Comparison of ENCODE assay signal across 9 mouse cellular contexts in genomic region chr7:130545893-130546292, GRCm38 (mm10). TPM values are rescaled to one million over a fixed set of nuclear protein-coding genes. Genes with fewer than 3 reads are reported as not detected.
A peak's percentile ranks its signal among the peaks of the same experiment; 100 is the strongest.
DNase-seq lines count a peak whose midpoint lies in the region; ATAC-seq and TF ChIP-seq lines count a peak whose summit lies in the region.
"Had no signal": no experiment of that assay in that cellular context is flagged by ENCODE, and none has a peak within 500 bp of the region (broad histone marks: within the 10 kb centered on the region; RNA-seq: fewer than 3 reads in every experiment).

No protein-coding gene starts in this region.

- no peak for ATAC-seq in forebrain, embryonic 13.5 days
- ATAC-seq in liver, embryonic 13.5 days (ENCODE audit: low read depth): no peak

- H3K36me3 ChIP-seq in forebrain, embryonic 13.5 days (ENCODE audit: poor library complexity, severe bottlenecking): peaks cover 39% of the 10 kb centered on the region
- H3K36me3 ChIP-seq in liver, embryonic 13.5 days: peaks cover 43% of the 10 kb centered on the region

- H3K9me3 ChIP-seq in forebrain, embryonic 13.5 days (replicated peaks): no peaks in the 10 kb centered on the region
- no peaks in the 10 kb centered on the region for H3K9me3 ChIP-seq in liver, embryonic 13.5 days (replicated peaks)

- H3K27ac ChIP-seq in gastrocnemius, adult 2 months: peak overlapping the region; percentile 99
- H3K27ac ChIP-seq in forebrain, embryonic 13.5 days: peak overlapping the region; percentile 98
- peak overlapping the region; percentile 99 for H3K27ac ChIP-seq in liver, embryonic 13.5 days

- no peak for DNase-seq in gastrocnemius, adult 2 months
- DNase-seq in gastrocnemius, postnatal 14 days: no peak
- peak; percentile 10 for DNase-seq in 416B (ENCODE audit: low read depth)
- DNase-seq in liver, embryonic 13.5 days: no peak
- no peak for DNase-seq in frontal cortex, postnatal 25 days (ENCODE audit: low spot score in 2 of 2)
- no peak for DNase-seq in adrenal gland, postnatal 14 days
- DNase-seq in gastrocnemius, postnatal 10 days: no peak
- DNase-seq: lung, postnatal 14 days had no signal

- intact Hi-C loops in gastrocnemius, adult 2 months (cut with DNase I): no loop called here
- intact Hi-C loops in gastrocnemius, postnatal 14 days (cut with DNase I; ENCODE audit: low total_unique reads): no loop called here

- peak overlapping the region; percentile 83 for H3K4me2 ChIP-seq in forebrain, embryonic 13.5 days
- peak overlapping the region; percentile 80 for H3K4me2 ChIP-seq in liver, embryonic 13.5 days

- no peaks in the 10 kb centered on the region for H3K27me3 ChIP-seq in forebrain, embryonic 13.5 days
- no peaks in the 10 kb centered on the region; the same call in 1 of the 2 replicates for H3K27me3 ChIP-seq in liver, embryonic 13.5 days

- peaks cover 21% of the 10 kb centered on the region for H3K4me1 ChIP-seq in forebrain, embryonic 13.5 days
- peaks cover 27% of the 10 kb centered on the region for H3K4me1 ChIP-seq in liver, embryonic 13.5 days (replicated peaks)

- peak overlapping the region; percentile 94 for H3K4me3 ChIP-seq in gastrocnemius, adult 2 months
- peak overlapping the region; percentile 91 for H3K4me3 ChIP-seq in forebrain, embryonic 13.5 days
- peak overlapping the region; percentile 93 for H3K4me3 ChIP-seq in liver, embryonic 13.5 days (replicated peaks)

- no peak for TF ChIP-seq CTCF in gastrocnemius, adult 2 months (IDR thresholded peaks at IDR 0.05)

- 54% methylated on average over 3 of the region's 3 CpGs for WGBS in forebrain, embryonic 13.5 days
- 40% methylated on average over 3 of the region's 3 CpGs for WGBS in liver, embryonic 13.5 days (ENCODE audit: insufficient replicate concordance)

- H3K9ac ChIP-seq in forebrain, embryonic 13.5 days: peak overlapping the region; percentile 96
- peak overlapping the region; percentile 95 for H3K9ac ChIP-seq in liver, embryonic 13.5 days

RNA-seq across cellular contexts. Expression of gene Ate1, which starts 25.7 kb away (rescaled TPM):
- total RNA-seq in gastrocnemius, adult 2 months (2021): 10 to 100 TPM; 36.0 to 36.6 TPM
- 10 to 100 TPM; 23.6 to 26.4 TPM for total RNA-seq in gastrocnemius, postnatal 14 days (2021)
- 82.0 and 82.9 TPM in 2 replicates for polyA plus RNA-seq in forebrain, embryonic 13.5 days (2015; fragmentation: Nextera tagmentation; extraction: Ambion mirVana)
- 28.2 and 35.1 TPM in 2 replicates for polyA plus RNA-seq in liver, embryonic 13.5 days (2015; fragmentation: Nextera tagmentation; extraction: Ambion mirVana)
- total RNA-seq in adrenal gland, postnatal 14 days (2021): 35.5 and 38.9 TPM in 2 replicates
- total RNA-seq in gastrocnemius, postnatal 10 days (2021): 10 to 100 TPM; 27.2 to 31.6 TPM

RNA-seq across cellular contexts. Expression of gene Nsmce4a, which starts 27.0 kb away (rescaled TPM):
- total RNA-seq in gastrocnemius, adult 2 months (2021): 10 to 100 TPM; 28.6 to 33.8 TPM
- 10 to 100 TPM; 30.3 to 30.6 TPM for total RNA-seq in gastrocnemius, postnatal 14 days (2021)
- polyA plus RNA-seq in forebrain, embryonic 13.5 days (2015; fragmentation: Nextera tagmentation; extraction: Ambion mirVana): 161 and 166 TPM in 2 replicates
- 115 and 120 TPM in 2 replicates for polyA plus RNA-seq in liver, embryonic 13.5 days (2015; fragmentation: Nextera tagmentation; extraction: Ambion mirVana)
- total RNA-seq in adrenal gland, postnatal 14 days (2021): 59.6 and 66.0 TPM in 2 replicates
- 10 to 100 TPM; 36.7 to 39.1 TPM for total RNA-seq in gastrocnemius, postnatal 10 days (2021)

RNA-seq across cellular contexts. Expression of gene Tacc2, which starts 31.3 kb away (rescaled TPM):
- total RNA-seq in gastrocnemius, adult 2 months (2021): 100 to 1,000 TPM; 515 to 576 TPM
- total RNA-seq in gastrocnemius, postnatal 14 days (2021): 100 to 1,000 TPM; 227 to 381 TPM
- 45.0 and 45.2 TPM in 2 replicates for polyA plus RNA-seq in forebrain, embryonic 13.5 days (2015; fragmentation: Nextera tagmentation; extraction: Ambion mirVana)
- polyA plus RNA-seq in liver, embryonic 13.5 days (2015; fragmentation: Nextera tagmentation; extraction: Ambion mirVana): 2.3 and 3.0 TPM in 2 replicates
- total RNA-seq in adrenal gland, postnatal 14 days (2021): 25.5 and 27.4 TPM in 2 replicates
- total RNA-seq in gastrocnemius, postnatal 10 days (2021): 100 to 1,000 TPM; 187 to 199 TPM
